Mouse (Mus musculus): Measurements from ENCODE around the gene Psg17.
"Not testable (repeated sequence)": the region's sequence is repeated elsewhere in the genome, so short reads cannot be mapped to it uniquely, and the experiment has no call there.

DNA sequence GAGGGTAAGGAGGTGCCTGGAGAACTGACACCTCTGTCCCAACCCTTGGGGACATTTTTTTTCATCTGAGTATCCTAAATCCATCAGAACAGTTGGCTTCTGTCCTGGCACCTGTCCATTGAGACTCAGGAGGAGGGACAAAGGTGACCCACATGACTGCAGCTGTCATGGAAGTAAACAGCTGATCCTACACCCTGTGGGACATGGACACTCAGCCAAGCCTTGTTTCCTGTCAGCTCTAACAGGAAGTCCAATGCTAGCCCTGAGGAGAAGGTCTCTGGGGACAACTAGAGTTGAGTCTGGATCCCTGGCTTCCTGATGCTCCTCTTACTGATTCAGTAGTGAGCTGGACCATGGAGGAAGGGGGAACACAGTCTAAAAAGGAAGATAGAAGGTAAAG, 30.7 kb downstream of the Psg17 start:
- not testable (repeated sequence) for TF ChIP-seq MAZ (IDR thresholded peaks at IDR 0.05; ENCODE audit: low read depth, low read length); CTCF (conservative IDR thresholded peaks at IDR 0.05 in 1 of 2, IDR thresholded peaks at IDR 0.05 in 1 of 2; ENCODE audit: low read depth in 2 of 2, low read length in 2 of 2); UBTF (IDR thresholded peaks at IDR 0.05; ENCODE audit: low read depth, low read length); EP300 (IDR thresholded peaks at IDR 0.05; ENCODE audit: low read length); POLR2A (IDR thresholded peaks at IDR 0.05; ENCODE audit: low read depth, low read length); MAFK (IDR thresholded peaks at IDR 0.05; ENCODE audit: insufficient replicate concordance, low read length); RAD21 (IDR thresholded peaks at IDR 0.05; ENCODE audit: low read depth, low read length); TCF12 (IDR thresholded peaks at IDR 0.05; ENCODE audit: low read depth, low read length); NRF1 (IDR thresholded peaks at IDR 0.05; ENCODE audit: low read depth, low read length); E2F4 (IDR thresholded peaks at IDR 0.05; ENCODE audit: insufficient replicate concordance, low read depth, low read length); USF2 (conservative IDR thresholded peaks at IDR 0.05; ENCODE audit: low read depth, low read length)

Data from CH12.LX (cell line).